Mouse (Mus musculus) cerebellum, adult 9-11 months (tissue): Measurements from ENCODE around the gene A630073D07Rik.
"Not testable (repeated sequence)": the region's sequence is repeated elsewhere in the genome, so short reads cannot be mapped to it uniquely, and the experiment has no call there.

ENCODE experiments used
- DNase-seq: peaks from one replicate; pipeline ENCODE4 v3.0.0; 2022

The A630073D07Rik gene

GRCm38 (mm10) chr6:132651426-132651825 lies at the start of gene A630073D07Rik:
Gene A630073D07Rik, minus strand, starts transcription at chr6:132651526.
- DNase-seq = no peak

DNA sequence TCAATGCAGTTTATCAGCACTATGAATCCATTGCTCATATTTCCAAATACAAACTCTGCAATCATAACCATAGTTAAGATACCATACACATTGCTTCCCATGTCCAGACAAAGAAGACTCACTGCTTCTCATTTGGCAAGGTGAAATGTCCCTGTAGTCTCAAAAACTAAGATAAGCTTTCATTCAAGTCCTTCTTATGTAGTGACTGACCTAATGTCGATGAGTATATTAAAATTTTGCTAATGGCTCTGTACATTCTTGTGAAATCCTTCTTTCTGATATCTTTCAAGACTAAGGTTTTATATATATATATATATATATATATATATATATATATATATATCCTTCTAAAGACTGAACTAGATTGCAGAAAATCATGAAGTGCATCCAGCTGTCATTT lies 49.6 kb upstream of the A630073D07Rik start, which contains the start of gene Tas2r121:
Gene Tas2r121 (minus strand): TSS at position 101 of the 400 bp plus-strand sequence.
- DNase-seq = no peak

- DNase-seq = not testable (repeated sequence)
Observed at GRCm38 (mm10) chr6:132691596-132691995, 40.3 kb upstream of the A630073D07Rik start.

GRCm38 (mm10) chr6:132656653-132657052 lies 5.3 kb upstream of the A630073D07Rik start, which contains the start of gene Tas2r120:
Gene Tas2r120, plus strand, starts transcription at chr6:132656953.
- DNase-seq = no peak

DNA sequence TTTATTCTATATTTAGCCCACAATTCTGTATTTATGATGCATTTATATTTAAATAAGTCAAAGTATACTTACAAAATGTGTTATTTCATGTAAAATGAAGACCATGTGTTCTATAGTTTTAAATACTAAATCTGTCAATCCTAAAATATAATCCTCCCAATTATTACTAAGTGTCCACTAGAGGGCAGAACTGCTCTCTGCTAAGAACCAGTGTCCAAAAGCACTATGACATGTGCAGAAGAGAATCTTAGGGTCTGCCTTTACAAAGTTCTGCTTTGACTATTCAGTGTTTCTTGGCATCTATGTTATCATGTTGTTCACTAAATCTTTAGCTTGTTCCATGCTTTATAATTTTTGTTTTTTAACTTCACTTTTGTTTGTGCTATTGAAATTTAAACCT lies 1.9 kb downstream of the A630073D07Rik start:
- no peak for DNase-seq

GRCm38 (mm10) chr6:132595613-132596012 lies 55.7 kb downstream of the A630073D07Rik start, which contains the start of gene Prp2:
Gene Prp2, plus strand, starts transcription at chr6:132595913.
- not testable (repeated sequence) for DNase-seq
